8 mouse cellular contexts compared by ENCODE assay signal in the genomic region with DNA sequence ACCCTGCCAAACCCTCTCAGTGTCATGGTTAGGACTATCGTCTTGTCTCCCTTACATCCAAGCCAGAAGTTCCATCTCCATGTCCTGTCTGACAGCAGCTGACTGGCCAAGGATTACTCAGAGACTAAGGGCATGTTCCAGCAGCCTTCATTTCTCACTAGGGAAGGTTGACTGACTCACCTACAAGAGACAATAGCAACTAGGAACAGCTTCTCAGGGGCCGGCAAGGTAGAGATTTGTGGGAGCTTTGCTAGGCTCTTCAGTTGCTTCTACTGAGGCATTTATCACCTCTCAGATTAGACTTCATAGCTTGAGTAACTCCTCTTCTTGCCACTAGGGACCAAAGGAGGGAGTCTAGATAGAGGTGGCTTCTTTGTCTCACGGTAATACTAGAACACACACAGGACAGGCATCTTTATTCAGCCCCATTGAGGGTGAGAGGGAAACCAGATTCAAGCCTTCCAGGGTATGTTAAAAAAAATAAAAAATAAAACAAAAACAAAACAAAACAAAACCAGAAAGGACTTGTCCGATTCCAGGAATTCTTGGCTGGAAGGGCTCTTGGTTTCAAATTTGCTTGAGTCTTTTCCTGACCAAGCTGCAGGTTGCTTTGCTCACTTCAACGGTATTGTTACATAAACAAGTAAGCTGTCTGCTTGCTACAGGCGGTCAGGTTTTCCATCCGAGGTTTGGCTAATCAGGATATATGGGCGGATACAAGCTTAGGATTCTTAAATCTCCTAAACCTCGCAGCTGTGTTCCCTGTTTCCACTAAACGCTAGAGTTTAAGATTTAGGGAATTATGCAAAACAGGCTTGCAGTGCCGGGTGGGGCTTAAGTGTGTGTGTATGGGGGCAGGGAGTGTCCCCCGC. TPM values are rescaled to one million over a fixed set of nuclear protein-coding genes. Genes with fewer than 3 reads are reported as not detected.
DNase-seq lines count a peak whose midpoint lies in the region; ATAC-seq and TF ChIP-seq lines count a peak whose summit lies in the region.

No protein-coding gene starts in this region.

- H3K36me3 ChIP-seq in lung, embryonic 14.5 days (ENCODE audit: insufficient read depth): peaks cover 13% of the 10 kb centered on the region
- H3K36me3 ChIP-seq in embryonic facial prominence, embryonic 11.5 days (replicated peaks; ENCODE audit: control insufficient read depth, insufficient read depth, low read depth, low read length): no peaks in the 10 kb centered on the region; the same call in 1 of the 2 replicates

- H3K4me3 ChIP-seq in lung, embryonic 14.5 days (ENCODE audit: low read depth, low read length): peak overlapping the region; percentile 74; the same call in 1 of the 2 replicates
- no peak overlapping the region for H3K4me3 ChIP-seq in embryonic facial prominence, embryonic 11.5 days (ENCODE audit: low read depth, low read length)

- H3K9ac ChIP-seq in lung, embryonic 14.5 days: peak overlapping the region; percentile 44
- H3K9ac ChIP-seq in embryonic facial prominence, embryonic 11.5 days (replicated peaks; ENCODE audit: low read length): peak overlapping the region; percentile 46

- peak overlapping the region; percentile 96 for H3K27ac ChIP-seq in lung, embryonic 14.5 days (ENCODE audit: low read depth)
- peak overlapping the region; percentile 7; the same call in 1 of the 2 replicates for H3K27ac ChIP-seq in embryonic facial prominence, embryonic 11.5 days (replicated peaks; ENCODE audit: low read depth, low read length)

- peak overlapping the region; percentile 99 for H3K4me2 ChIP-seq in lung, embryonic 14.5 days
- peak overlapping the region; percentile 27 for H3K4me2 ChIP-seq in embryonic facial prominence, embryonic 11.5 days (ENCODE audit: low read depth, low read length)

- no peaks in the 10 kb centered on the region for H3K9me3 ChIP-seq in lung, embryonic 14.5 days (ENCODE audit: low read depth, low read length)
- H3K9me3 ChIP-seq in embryonic facial prominence, embryonic 11.5 days (replicated peaks; ENCODE audit: control insufficient read depth, low read length): no peaks in the 10 kb centered on the region

- peak; percentile 48 for TF ChIP-seq CTCF in lung, embryonic 14.5 days (IDR thresholded peaks at IDR 0.05; ENCODE audit: low read depth)

- peaks cover 11% of the 10 kb centered on the region; the same call in 1 of the 2 replicates for H3K27me3 ChIP-seq in lung, embryonic 14.5 days (ENCODE audit: insufficient read depth, low read length)
- H3K27me3 ChIP-seq in embryonic facial prominence, embryonic 11.5 days (ENCODE audit: control insufficient read depth, insufficient read depth, low read length): peaks cover 9% of the 10 kb centered on the region; the same call in 1 of the 2 replicates

- peaks cover 24% of the 10 kb centered on the region for H3K4me1 ChIP-seq in lung, embryonic 14.5 days (ENCODE audit: insufficient read depth)
- H3K4me1 ChIP-seq in embryonic facial prominence, embryonic 11.5 days (ENCODE audit: control insufficient read depth, insufficient read depth, low read length): peaks cover 11% of the 10 kb centered on the region

- no peak for ATAC-seq in lung, embryonic 14.5 days (ENCODE audit: insufficient read depth)
- ATAC-seq in embryonic facial prominence, embryonic 11.5 days (replicated peaks; ENCODE audit: insufficient number of reproducible peaks, low FRiP score, low TSS enrichment, low read depth): no peak
- peak; percentile 13 for ATAC-seq in inflammation-experienced regulatory T-cells, adult 6 months

- peak; percentile 42 for DNase-seq in lung, embryonic 14.5 days
- DNase-seq in lung, postnatal 4 days: no peak
- DNase-seq in embryonic facial prominence, embryonic 11.5 days (ENCODE audit: low spot score): peak; percentile 42
- DNase-seq in lung, postnatal 25 days (ENCODE audit: low spot score): peak; percentile 57
- DNase-seq in thymus, postnatal 36 days: peak; percentile 26 to 37
- no peak for DNase-seq in frontal cortex, postnatal 36 days (ENCODE audit: low spot score in 2 of 2)
- DNase-seq in yolk sac, embryonic 10.5 days (ENCODE audit: low spot score): no peak

- WGBS in lung, embryonic 14.5 days: 18% methylated on average over 12 of the region's 12 CpGs
- WGBS in embryonic facial prominence, embryonic 11.5 days: 15% methylated on average over 12 of the region's 12 CpGs

RNA-seq across cellular contexts. Expression of a gene that starts 1.3 kb away (rescaled TPM):
- polyA plus RNA-seq in lung, embryonic 14.5 days (2014; fragmentation: Nextera tagmentation; extraction: Ambion mirVana): 8.1 and 9.0 TPM in 2 replicates
- polyA plus RNA-seq in embryonic facial prominence, embryonic 11.5 days (2014; fragmentation: Nextera tagmentation; extraction: Ambion mirVana): 3.4 and 3.8 TPM in 2 replicates
- polyA plus RNA-seq in inflammation-experienced regulatory T-cells, adult 6 months (2017; shearing (Covaris generic)): 10 to 100 TPM; 25.3 to 58.2 (median 55.2) TPM

Comparison
In these comparisons a context has a peak if more than half of its experiments do, and no peak if none do; other contexts are left out.
1. DNase-seq: peak in lung, embryonic 14.5 days (single experiment), embryonic facial prominence, embryonic 11.5 days (single experiment), lung, postnatal 25 days (single experiment) and thymus, postnatal 36 days (2 of 2); none in lung, postnatal 4 days (0 of 2), frontal cortex, postnatal 36 days (0 of 2) and yolk sac, embryonic 10.5 days (single experiment).